Mouse (Mus musculus): Measurements from ENCODE around the gene Notch4.

DNA sequence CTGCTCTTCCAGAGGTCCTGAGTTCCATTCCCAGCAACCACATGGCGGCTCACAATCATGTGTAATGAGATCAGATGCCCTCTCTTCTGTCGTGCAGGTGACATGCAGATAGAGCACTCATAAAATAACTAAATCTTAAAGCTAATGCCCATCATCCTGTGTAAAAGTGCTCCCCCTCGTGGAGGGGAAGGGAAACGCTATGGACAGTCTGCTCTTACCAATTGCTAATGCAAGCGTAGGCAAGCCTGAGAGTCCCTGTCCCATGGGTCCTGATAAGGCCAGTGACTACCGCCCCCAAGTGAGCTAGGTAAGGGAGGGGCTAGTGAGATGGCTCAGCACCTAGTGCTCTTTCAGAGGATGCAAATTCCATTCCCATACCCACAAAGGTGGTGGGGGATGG, 54.9 kb downstream of the Notch4 start:
- peak; percentile 71; the same call in 1 of the 2 replicates for TF ChIP-seq CTCF (IDR thresholded peaks at IDR 0.05; ENCODE audit: borderline replicate concordance, extremely low read depth, insufficient read depth, insufficient read length)
- no peak for TF ChIP-seq POLR2A (IDR thresholded peaks at IDR 0.05; ENCODE audit: borderline replicate concordance, extremely low read depth, insufficient read depth, insufficient read length, poor library complexity, severe bottlenecking)

Measured in brain, embryonic 14.5 days (tissue).